Mouse (Mus musculus) limb, embryonic 15.5 days (tissue): ENCODE measurements at regions not wholly inside any gene's neighbourhood (a gene's known extent, or its start where the extent isn't known, plus 50 kb on each side); places are given as distances from the start of the nearest gene placed in this dataset.

Experiments
- ATAC-seq: fragments of 200-750 bp; cut with Nextera tagmentation; 2 replicates; pipeline ENCODE4 v1.8.0; 2017; ENCODE audit warnings: low read depth, moderate TSS enrichment; ENCODE audit not compliant: insufficient number of reproducible peaks, low FRiP score, low TSS enrichment
- H3K27ac ChIP-seq: fragments of 300-500 bp; sonication (generic); 2 replicates; pipeline ENCODE4 v1.5.1; 2015; ENCODE audit warnings: moderate library complexity, mild to moderate bottlenecking, inconsistent platforms
- H3K27me3 ChIP-seq: fragments of 300-500 bp; sonication (generic); 2 replicates; pipeline ENCODE4 v1.6.1; 2015; ENCODE audit warnings: inconsistent platforms
- H3K36me3 ChIP-seq: fragments of 300-500 bp; sonication (generic); 2 replicates; pipeline ENCODE4 v1.6.1; 2015; ENCODE audit warnings: inconsistent platforms
- H3K4me1 ChIP-seq: fragments of 300-500 bp; sonication (generic); 2 replicates; pipeline ENCODE4 v1.6.1; 2015; ENCODE audit warnings: inconsistent platforms
- H3K4me2 ChIP-seq: fragments of 300-500 bp; sonication (generic); 2 replicates; pipeline ENCODE4 v1.6.1; 2015; ENCODE audit warnings: mild to moderate bottlenecking, inconsistent platforms
- H3K4me3 ChIP-seq: fragments of 300-500 bp; sonication (generic); 2 replicates; pipeline ENCODE4 v1.5.1; 2015; ENCODE audit warnings: mild to moderate bottlenecking, inconsistent platforms
- H3K9ac ChIP-seq: fragments of 300-500 bp; sonication (generic); 2 replicates; pipeline ENCODE4 v1.6.1; 2015; ENCODE audit warnings: inconsistent platforms
- H3K9me3 ChIP-seq: fragments of 300-500 bp; sonication (generic); 2 replicates; pipeline ENCODE4 v1.6.1; 2016; ENCODE audit warnings: inconsistent platforms
- WGBS: fragments of 180-500 bp; shearing (Covaris S2); methylation state at CpG from one replicate; pipeline ENCODE4 v1.1.7; 2015; 5-methylcytosine and 5-hydroxymethylcytosine counted together

- Histone ChIP-seq H3K9ac (no peak overlapping the region), H3K4me3 (no peak overlapping the region)
- 78% methylated on average over 12 of the region's 12 CpGs for WGBS
Observed at GRCm38 (mm10) chr12:71580532-71581290, 250.2 kb upstream of the Daam1 start.

GRCm38 (mm10) chr12:71584618-71585017 is 246.3 kb upstream of the Daam1 start:
- H3K27ac ChIP-seq = no peak overlapping the region
- H3K27me3 ChIP-seq = no peaks in the 10 kb centered on the region
- no peak for ATAC-seq
- 0 out of 2 replicates have a peak, but pooled peaks cover 5% of the 10 kb centered on the region for H3K4me1 ChIP-seq
- no peak overlapping the region for H3K4me3 ChIP-seq
- no peaks in the 10 kb centered on the region for H3K36me3 ChIP-seq
- no peaks in the 10 kb centered on the region for H3K9me3 ChIP-seq
- WGBS = 71% methylated on average over 8 of the region's 8 CpGs
- H3K4me2 ChIP-seq = no peak overlapping the region
- no peak overlapping the region for H3K9ac ChIP-seq

More at GRCm38 (mm10) chr12:71580532-71581290, 250.2 kb upstream of the Daam1 start:
- Histone ChIP-seq H3K4me2 (no peak overlapping the region), H3K36me3 (no peaks in the 10 kb centered on the region), H3K27ac (no peak overlapping the region), H3K27me3 (no peaks in the 10 kb centered on the region), H3K4me1 (peaks cover 12% of the 10 kb centered on the region), H3K9me3 (no peaks in the 10 kb centered on the region)
- no peak for ATAC-seq

- ATAC-seq = no peak
Observed at GRCm38 (mm10) chr12:71598641-71599040, 232.2 kb upstream of the Daam1 start.

GRCm38 (mm10) chr12:71601091-71601690 is 229.7 kb upstream of the Daam1 start:
- ATAC-seq = no peak
- WGBS = 84% methylated on average over 8 of the region's 8 CpGs
- no peak overlapping the region for H3K4me2 ChIP-seq
- H3K27ac ChIP-seq = no peak overlapping the region
- no peaks in the 10 kb centered on the region for H3K27me3 ChIP-seq
- H3K9me3 ChIP-seq = no peaks in the 10 kb centered on the region
- no peaks in the 10 kb centered on the region for H3K4me1 ChIP-seq
- no peak overlapping the region for H3K9ac ChIP-seq
- no peaks in the 10 kb centered on the region for H3K36me3 ChIP-seq
- H3K4me3 ChIP-seq = no peak overlapping the region

More at GRCm38 (mm10) chr12:71598641-71599040, 232.2 kb upstream of the Daam1 start:
- no peak overlapping the region for H3K27ac ChIP-seq
- WGBS = 32% methylated on average over 9 of the region's 9 CpGs
- no peaks in the 10 kb centered on the region for H3K4me1 ChIP-seq
- H3K4me3 ChIP-seq = no peak overlapping the region
- no peak overlapping the region for H3K4me2 ChIP-seq
- no peaks in the 10 kb centered on the region for H3K27me3 ChIP-seq
- no peaks in the 10 kb centered on the region for H3K36me3 ChIP-seq
- no peaks in the 10 kb centered on the region for H3K9me3 ChIP-seq
- no peak overlapping the region for H3K9ac ChIP-seq

- Histone ChIP-seq H3K9me3 (no peaks in the 10 kb centered on the region), H3K27me3 (no peaks in the 10 kb centered on the region), H3K27ac (no peak overlapping the region), H3K9ac (no peak overlapping the region), H3K36me3 (no peaks in the 10 kb centered on the region), H3K4me1 (no peaks in the 10 kb centered on the region), H3K4me3 (no peak overlapping the region), H3K4me2 (no peak overlapping the region)
- WGBS = 88% methylated on average over 10 of the region's 10 CpGs
- no peak for ATAC-seq
Observed at GRCm38 (mm10) chr12:71603136-71603535, 227.7 kb upstream of the Daam1 start.

- H3K9me3 ChIP-seq = no peaks in the 10 kb centered on the region
- WGBS = 81% methylated on average over 3 of the region's 3 CpGs
- no peak for ATAC-seq
Observed at GRCm38 (mm10) chr12:71606366-71606765, 224.5 kb upstream of the Daam1 start.

GRCm38 (mm10) chr12:71607966-71608365 is 222.9 kb upstream of the Daam1 start:
- Histone ChIP-seq H3K9ac (no peak overlapping the region), H3K27me3 (no peaks in the 10 kb centered on the region), H3K4me2 (no peak overlapping the region), H3K27ac (no peak overlapping the region), H3K9me3 (no peaks in the 10 kb centered on the region), H3K4me1 (no peaks in the 10 kb centered on the region; the same call in 1 of the 2 replicates), H3K4me3 (no peak overlapping the region), H3K36me3 (no peaks in the 10 kb centered on the region)
- no peak for ATAC-seq
- WGBS = 92% methylated on average over 4 of the region's 4 CpGs

More at GRCm38 (mm10) chr12:71606366-71606765, 224.5 kb upstream of the Daam1 start:
- Histone ChIP-seq H3K9ac (no peak overlapping the region), H3K36me3 (no peaks in the 10 kb centered on the region), H3K4me1 (no peaks in the 10 kb centered on the region), H3K27ac (no peak overlapping the region), H3K4me2 (no peak overlapping the region), H3K4me3 (no peak overlapping the region), H3K27me3 (no peaks in the 10 kb centered on the region)

GRCm38 (mm10) chr12:71613326-71613725 is 217.6 kb upstream of the Daam1 start:
- 55% methylated on average over 8 of the region's 8 CpGs for WGBS
- no peaks in the 10 kb centered on the region; the same call in 1 of the 2 replicates for H3K4me1 ChIP-seq
- no peaks in the 10 kb centered on the region for H3K27me3 ChIP-seq
- H3K36me3 ChIP-seq = no peaks in the 10 kb centered on the region
- no peak for ATAC-seq
- no peaks in the 10 kb centered on the region for H3K9me3 ChIP-seq
- no peak overlapping the region for H3K27ac ChIP-seq
- no peak overlapping the region for H3K4me2 ChIP-seq
- H3K9ac ChIP-seq = no peak overlapping the region
- no peak overlapping the region for H3K4me3 ChIP-seq

GRCm38 (mm10) chr12:71614945-71615344 is 215.9 kb upstream of the Daam1 start:
- Histone ChIP-seq H3K27ac (no peak overlapping the region), H3K4me3 (no peak overlapping the region), H3K9me3 (no peaks in the 10 kb centered on the region), H3K4me1 (no peaks in the 10 kb centered on the region; the same call in 1 of the 2 replicates), H3K9ac (no peak overlapping the region), H3K36me3 (no peaks in the 10 kb centered on the region), H3K27me3 (no peaks in the 10 kb centered on the region), H3K4me2 (no peak overlapping the region)
- WGBS = 63% methylated on average over 2 of the region's 2 CpGs
- ATAC-seq = no peak

- no peaks in the 10 kb centered on the region; the same call in 1 of the 2 replicates for H3K4me1 ChIP-seq
- no peaks in the 10 kb centered on the region for H3K9me3 ChIP-seq
- H3K9ac ChIP-seq = no peak overlapping the region
- WGBS = 36% methylated on average over 2 of the region's 2 CpGs
- H3K27me3 ChIP-seq = no peaks in the 10 kb centered on the region
- H3K36me3 ChIP-seq = no peaks in the 10 kb centered on the region
- H3K4me3 ChIP-seq = no peak overlapping the region
- no peak overlapping the region for H3K4me2 ChIP-seq
- ATAC-seq = no peak
- no peak overlapping the region for H3K27ac ChIP-seq
Observed at GRCm38 (mm10) chr12:71615383-71615782, 215.5 kb upstream of the Daam1 start.

- H3K27me3 ChIP-seq = no peaks in the 10 kb centered on the region
- H3K4me1 ChIP-seq = no peaks in the 10 kb centered on the region; the same call in 1 of the 2 replicates
- no peaks in the 10 kb centered on the region for H3K36me3 ChIP-seq
- H3K9ac ChIP-seq = no peak overlapping the region
- no peak overlapping the region for H3K4me3 ChIP-seq
- ATAC-seq = no peak
- no peaks in the 10 kb centered on the region for H3K9me3 ChIP-seq
- H3K27ac ChIP-seq = no peak overlapping the region
- no peak overlapping the region for H3K4me2 ChIP-seq
- WGBS = 78% methylated on average over 4 of the region's 4 CpGs
Observed at GRCm38 (mm10) chr12:71616121-71616520, 214.8 kb upstream of the Daam1 start.

- Histone ChIP-seq H3K9me3 (no peaks in the 10 kb centered on the region), H3K4me2 (no peak overlapping the region), H3K4me3 (no peak overlapping the region), H3K27ac (no peak overlapping the region), H3K27me3 (no peaks in the 10 kb centered on the region), H3K4me1 (no peaks in the 10 kb centered on the region), H3K9ac (no peak overlapping the region), H3K36me3 (no peaks in the 10 kb centered on the region)
- 53% methylated on average over 6 of the region's 6 CpGs for WGBS
- no peak for ATAC-seq
Observed at GRCm38 (mm10) chr12:71618466-71618865, 212.4 kb upstream of the Daam1 start.
